Mouse (Mus musculus): ENCODE measurements around the gene Ranbp3. TPM values are rescaled to one million over a fixed set of nuclear protein-coding genes. Genes with fewer than 3 reads are reported as not detected.

Ranbp3 gene
- polyA plus RNA-seq, 1 experiment from 2014 or later = 119 TPM

- no peak overlapping the region for H3K4me3 ChIP-seq (ENCODE audit: low read depth, low read length)
Measured at GRCm38 (mm10) chr17:56666384-56666783, 6.7 kb upstream of the Ranbp3 start.

GRCm38 (mm10) chr17:56667591-56667990, 5.5 kb upstream of the Ranbp3 start:
- no peak for DNase-seq (ENCODE audit: low spot score)
- no peak overlapping the region for H3K4me3 ChIP-seq (ENCODE audit: low read depth, low read length)
- no peak overlapping the region for H3K27ac ChIP-seq (ENCODE audit: low read depth, low read length)
- no peak for ATAC-seq (ENCODE audit: insufficient read depth, low FRiP score, low TSS enrichment)
- H3K4me2 ChIP-seq (ENCODE audit: low read depth) = no peak overlapping the region
- no peaks in the 10 kb centered on the region for H3K9me3 ChIP-seq (ENCODE audit: control insufficient read depth, low read length)
- peaks cover 8% of the 10 kb centered on the region for H3K4me1 ChIP-seq (ENCODE audit: control insufficient read depth, insufficient read depth, low read length)
- H3K36me3 ChIP-seq (ENCODE audit: control insufficient read depth, insufficient read depth, low read length) = no peaks in the 10 kb centered on the region
- no peak overlapping the region for H3K9ac ChIP-seq (ENCODE audit: low read length)
- WGBS = 77% methylated on average over 3 of the region's 3 CpGs
- no peaks in the 10 kb centered on the region; the same call in 1 of the 2 replicates for H3K27me3 ChIP-seq (ENCODE audit: control insufficient read depth, insufficient read depth, low read length)

More at GRCm38 (mm10) chr17:56666384-56666783, 6.7 kb upstream of the Ranbp3 start:
- no peak for DNase-seq (ENCODE audit: low spot score)
- H3K36me3 ChIP-seq (ENCODE audit: control insufficient read depth, insufficient read depth, low read length) = no peaks in the 10 kb centered on the region
- ATAC-seq (ENCODE audit: insufficient read depth, low FRiP score, low TSS enrichment) = no peak
- H3K4me2 ChIP-seq (ENCODE audit: low read depth) = no peak overlapping the region
- no peaks in the 10 kb centered on the region for H3K9me3 ChIP-seq (ENCODE audit: control insufficient read depth, low read length)
- H3K27ac ChIP-seq (ENCODE audit: low read depth, low read length) = no peak overlapping the region
- WGBS = 86% methylated on average over 4 of the region's 4 CpGs
- H3K9ac ChIP-seq (ENCODE audit: low read length) = no peak overlapping the region
- H3K27me3 ChIP-seq (ENCODE audit: control insufficient read depth, insufficient read depth, low read length) = no peaks in the 10 kb centered on the region; the same call in 1 of the 2 replicates
- peaks cover 6% of the 10 kb centered on the region; the same call in 1 of the 2 replicates for H3K4me1 ChIP-seq (ENCODE audit: control insufficient read depth, insufficient read depth, low read length)

- Histone ChIP-seq H3K9ac (ENCODE audit: low read length) (peak overlapping the region; percentile 52), H3K4me2 (ENCODE audit: low read depth) (peak overlapping the region; percentile 73), H3K9me3 (ENCODE audit: control insufficient read depth, low read length) (no peaks in the 10 kb centered on the region), H3K4me1 (ENCODE audit: control insufficient read depth, insufficient read depth, low read length) (peaks cover 8% of the 10 kb centered on the region), H3K36me3 (ENCODE audit: control insufficient read depth, insufficient read depth, low read length) (no peaks in the 10 kb centered on the region), H3K27ac (ENCODE audit: low read depth, low read length) (no peak overlapping the region), H3K27me3 (ENCODE audit: control insufficient read depth, insufficient read depth, low read length) (no peaks in the 10 kb centered on the region; the same call in 1 of the 2 replicates), H3K4me3 (ENCODE audit: low read depth, low read length) (peak overlapping the region; percentile 33)
- 6% methylated on average over 31 of the region's 31 CpGs for WGBS
- ATAC-seq (ENCODE audit: insufficient read depth, low FRiP score, low TSS enrichment) = peak; percentile 6; the same call in 1 of the 2 replicates
- DNase-seq (ENCODE audit: low spot score) = peak; percentile 88
Measured at GRCm38 (mm10) chr17:56668384-56669144, 4.5 kb upstream of the Ranbp3 start.

- Histone ChIP-seq H3K4me3 (ENCODE audit: low read depth, low read length) (no peak overlapping the region), H3K9ac (ENCODE audit: low read length) (no peak overlapping the region), H3K4me1 (ENCODE audit: control insufficient read depth, insufficient read depth, low read length) (peaks cover 9% of the 10 kb centered on the region), H3K27ac (ENCODE audit: low read depth, low read length) (no peak overlapping the region), H3K4me2 (ENCODE audit: low read depth) (no peak overlapping the region), H3K36me3 (ENCODE audit: control insufficient read depth, insufficient read depth, low read length) (no peaks in the 10 kb centered on the region), H3K27me3 (ENCODE audit: control insufficient read depth, insufficient read depth, low read length) (no peaks in the 10 kb centered on the region; the same call in 1 of the 2 replicates), H3K9me3 (ENCODE audit: control insufficient read depth, low read length) (no peaks in the 10 kb centered on the region)
- 89% methylated on average over 8 of the region's 8 CpGs for WGBS
- DNase-seq (ENCODE audit: low spot score) (no peak), ATAC-seq (ENCODE audit: insufficient read depth, low FRiP score, low TSS enrichment) (no peak)
Measured at GRCm38 (mm10) chr17:56669766-56670165, 3.3 kb upstream of the Ranbp3 start.

- WGBS = 2% methylated on average over 35 of the region's 37 CpGs
- no peak for DNase-seq (ENCODE audit: low spot score)
- ATAC-seq (ENCODE audit: insufficient read depth, low FRiP score, low TSS enrichment) = peak; percentile 29
- H3K27ac ChIP-seq (ENCODE audit: low read depth, low read length) = peak overlapping the region; percentile 73
- peak overlapping the region; percentile 97 for H3K9ac ChIP-seq (ENCODE audit: low read length)
- H3K4me2 ChIP-seq (ENCODE audit: low read depth) = peak overlapping the region; percentile 79
- peaks cover 14% of the 10 kb centered on the region for H3K4me1 ChIP-seq (ENCODE audit: control insufficient read depth, insufficient read depth, low read length)
- peak overlapping the region; percentile 98 for H3K4me3 ChIP-seq (ENCODE audit: low read depth, low read length)
- no peaks in the 10 kb centered on the region for H3K9me3 ChIP-seq (ENCODE audit: control insufficient read depth, low read length)
- no peaks in the 10 kb centered on the region for H3K27me3 ChIP-seq (ENCODE audit: control insufficient read depth, insufficient read depth, low read length)
- 0 out of 2 replicates have a peak, but pooled peaks cover 8% of the 10 kb centered on the region for H3K36me3 ChIP-seq (ENCODE audit: control insufficient read depth, insufficient read depth, low read length)
Measured at GRCm38 (mm10) chr17:56673647-56674416, 738 bp downstream of the Ranbp3 start.

- Histone ChIP-seq H3K27me3 (ENCODE audit: control insufficient read depth, insufficient read depth, low read length) (no peaks in the 10 kb centered on the region), H3K36me3 (ENCODE audit: control insufficient read depth, insufficient read depth, low read length) (peaks cover 11% of the 10 kb centered on the region), H3K9me3 (ENCODE audit: control insufficient read depth, low read length) (no peaks in the 10 kb centered on the region), H3K4me3 (ENCODE audit: low read depth, low read length) (no peak overlapping the region), H3K4me1 (ENCODE audit: control insufficient read depth, insufficient read depth, low read length) (no peaks in the 10 kb centered on the region), H3K27ac (ENCODE audit: low read depth, low read length) (no peak overlapping the region), H3K9ac (ENCODE audit: low read length) (no peak overlapping the region), H3K4me2 (ENCODE audit: low read depth) (no peak overlapping the region)
- DNase-seq (ENCODE audit: low spot score) = no peak
- 82% methylated on average over 4 of the region's 4 CpGs for WGBS
- no peak for ATAC-seq (ENCODE audit: insufficient read depth, low FRiP score, low TSS enrichment)
Measured at GRCm38 (mm10) chr17:56681791-56682190, 8.7 kb downstream of the Ranbp3 start.

- H3K9ac ChIP-seq (ENCODE audit: low read length) = no peak overlapping the region
- H3K4me2 ChIP-seq (ENCODE audit: low read depth) = no peak overlapping the region
- H3K27ac ChIP-seq (ENCODE audit: low read depth, low read length) = no peak overlapping the region
- 88% methylated on average over 3 of the region's 3 CpGs for WGBS
- H3K36me3 ChIP-seq (ENCODE audit: control insufficient read depth, insufficient read depth, low read length) = peaks cover 13% of the 10 kb centered on the region
- no peak overlapping the region for H3K4me3 ChIP-seq (ENCODE audit: low read depth, low read length)
- no peaks in the 10 kb centered on the region for H3K4me1 ChIP-seq (ENCODE audit: control insufficient read depth, insufficient read depth, low read length)
- H3K27me3 ChIP-seq (ENCODE audit: control insufficient read depth, insufficient read depth, low read length) = no peaks in the 10 kb centered on the region
- ATAC-seq (ENCODE audit: insufficient read depth, low FRiP score, low TSS enrichment) (no peak), DNase-seq (ENCODE audit: low spot score) (no peak)
- H3K9me3 ChIP-seq (ENCODE audit: control insufficient read depth, low read length) = no peaks in the 10 kb centered on the region
Measured at GRCm38 (mm10) chr17:56682880-56683279, 9.8 kb downstream of the Ranbp3 start.

- no peaks in the 10 kb centered on the region for H3K4me1 ChIP-seq (ENCODE audit: control insufficient read depth, insufficient read depth, low read length)
- ATAC-seq (ENCODE audit: insufficient read depth, low FRiP score, low TSS enrichment) (no peak), DNase-seq (ENCODE audit: low spot score) (no peak)
- H3K9ac ChIP-seq (ENCODE audit: low read length) = no peak overlapping the region
- peaks cover 12% of the 10 kb centered on the region for H3K36me3 ChIP-seq (ENCODE audit: control insufficient read depth, insufficient read depth, low read length)
- H3K27ac ChIP-seq (ENCODE audit: low read depth, low read length) = no peak overlapping the region
- H3K4me3 ChIP-seq (ENCODE audit: low read depth, low read length) = no peak overlapping the region
- H3K4me2 ChIP-seq (ENCODE audit: low read depth) = no peak overlapping the region
- no peaks in the 10 kb centered on the region for H3K9me3 ChIP-seq (ENCODE audit: control insufficient read depth, low read length)
- 89% methylated on average over 5 of the region's 5 CpGs for WGBS
- H3K27me3 ChIP-seq (ENCODE audit: control insufficient read depth, insufficient read depth, low read length) = no peaks in the 10 kb centered on the region
Measured at GRCm38 (mm10) chr17:56683546-56684140, 10.5 kb downstream of the Ranbp3 start.
